Mouse (Mus musculus) limb, embryonic 11.5 days (tissue): ENCODE results near the gene Lgals9. TPM values are rescaled to one million over a fixed set of nuclear protein-coding genes. Genes with fewer than 3 reads are reported as not detected.
A peak's percentile ranks its signal among the peaks of the same experiment; 100 is the strongest.

ENCODE experiments used
- ATAC-seq: fragments of 200-750 bp; cut with Nextera tagmentation; 2 replicates; pipeline ENCODE4 v1.8.0; 2017; ENCODE audit warnings: low read depth; ENCODE audit not compliant: insufficient number of reproducible peaks, low FRiP score, low TSS enrichment
- DNase-seq: peaks from one replicate; pipeline ENCODE4 v3.0.0-alpha.2; 2015; ENCODE audit warnings: low spot score
- H3K27ac ChIP-seq: fragments of 300-500 bp; sonication (generic); replicated peaks from 2 replicates; pipeline ENCODE4 v1.5.1; 2014; ENCODE audit warnings: low read depth, mild to moderate bottlenecking, low read length
- H3K27me3 ChIP-seq: fragments of 300-500 bp; sonication (generic); 2 replicates; pipeline ENCODE4 v1.6.1; 2014; ENCODE audit warnings: mild to moderate bottlenecking, low read length, mixed read lengths; ENCODE audit not compliant: control insufficient read depth, insufficient read depth
- H3K36me3 ChIP-seq: fragments of 300-500 bp; sonication (generic); 2 replicates; pipeline ENCODE4 v1.6.1; 2014; ENCODE audit warnings: mild to moderate bottlenecking, low read length, moderate library complexity, mixed read lengths; ENCODE audit not compliant: control insufficient read depth, insufficient read depth
- H3K4me1 ChIP-seq: fragments of 300-500 bp; sonication (generic); 2 replicates; pipeline ENCODE4 v1.6.1; 2014; ENCODE audit warnings: low read length, mixed read lengths; ENCODE audit not compliant: control insufficient read depth, insufficient read depth
- H3K4me2 ChIP-seq: fragments of 300-500 bp; sonication (generic); 2 replicates; pipeline ENCODE4 v1.6.1; 2014; ENCODE audit warnings: low read depth, mild to moderate bottlenecking, moderate library complexity; ENCODE audit not compliant: severe bottlenecking
- H3K4me3 ChIP-seq: fragments of 300-500 bp; sonication (generic); 2 replicates; pipeline ENCODE4 v1.5.1; 2014; ENCODE audit warnings: low read depth, low read length
- H3K9ac ChIP-seq: fragments of 300-500 bp; sonication (generic); 2 replicates; pipeline ENCODE4 v1.6.1; 2014; ENCODE audit warnings: mild to moderate bottlenecking, low read length
- H3K9me3 ChIP-seq: fragments of 300-500 bp; sonication (generic); 2 replicates; pipeline ENCODE4 v1.6.1; 2016; ENCODE audit warnings: low read length; ENCODE audit not compliant: control insufficient read depth
- WGBS: fragments of 180-500 bp; shearing (Covaris S2); extraction: QIAGEN DNeasy Blood & Tissue Kit; methylation state at CpG from one replicate; pipeline ENCODE4 v1.1.7; 2014; 5-methylcytosine and 5-hydroxymethylcytosine counted together
- polyA plus RNA-seq: library from polyadenylated mRNA; unstranded; fragments of >200 nt; fragmentation: Nextera tagmentation; extraction: Ambion mirVana; gene quantifications from 2 replicates; pipeline ENCODE4 v1.2.1, GENCODE M21; 2014

Lgals9 gene
- polyA plus RNA-seq, result 2.7 and 2.9 TPM in 2 replicates

- H3K4me3 ChIP-seq, result no peak within 1 kb of the TSS
- WGBS, result 71% methylated on average over 10 of the region's 10 CpGs
- H3K4me2 ChIP-seq, result no peak within 1 kb of the TSS
- no peaks in the 10 kb centered on the region for H3K9me3 ChIP-seq
- H3K4me1 ChIP-seq, result no peaks in the 10 kb centered on the region
- no peaks in the 10 kb centered on the region for H3K27me3 ChIP-seq
- no peak within 1 kb of the TSS for H3K27ac ChIP-seq
- H3K36me3 ChIP-seq, result no peaks in the 10 kb centered on the region
- ATAC-seq (no peak), DNase-seq (no peak)
- H3K9ac ChIP-seq, result no peak within 1 kb of the TSS
Measured at GRCm38 (mm10) chr11:78984483-78985177, at the start of gene Lgals9. TSS of gene Lgals9 (minus strand) at chr11:78984946.

GRCm38 (mm10) chr11:79033636-79034035, 48.9 kb upstream of the Lgals9 start:
- no peaks in the 10 kb centered on the region for H3K36me3 ChIP-seq
- ATAC-seq, result no peak
- H3K27me3 ChIP-seq, result no peaks in the 10 kb centered on the region
- H3K9ac ChIP-seq, result no peak overlapping the region
- H3K4me2 ChIP-seq, result no peak overlapping the region
- no peak for DNase-seq
- 88% methylated on average over 11 of the region's 11 CpGs for WGBS
- H3K9me3 ChIP-seq, result no peaks in the 10 kb centered on the region
- H3K27ac ChIP-seq, result no peak overlapping the region
- no peak overlapping the region for H3K4me3 ChIP-seq
- no peaks in the 10 kb centered on the region for H3K4me1 ChIP-seq

- ATAC-seq (no peak), DNase-seq (no peak)
- no peak overlapping the region for H3K4me3 ChIP-seq
- WGBS, result 82% methylated on average over 12 of the region's 12 CpGs
- no peaks in the 10 kb centered on the region for H3K27me3 ChIP-seq
- no peak overlapping the region for H3K9ac ChIP-seq
- H3K9me3 ChIP-seq, result no peaks in the 10 kb centered on the region
- H3K36me3 ChIP-seq, result no peaks in the 10 kb centered on the region
- H3K27ac ChIP-seq, result no peak overlapping the region
- no peak overlapping the region for H3K4me2 ChIP-seq
- no peaks in the 10 kb centered on the region for H3K4me1 ChIP-seq
Measured at GRCm38 (mm10) chr11:79033021-79033420, 48.3 kb upstream of the Lgals9 start.

GRCm38 (mm10) chr11:79031452-79031746, 46.7 kb upstream of the Lgals9 start:
- Histone ChIP-seq H3K4me3 (no peak overlapping the region), H3K27ac (no peak overlapping the region), H3K27me3 (no peaks in the 10 kb centered on the region), H3K4me2 (no peak overlapping the region), H3K9me3 (no peaks in the 10 kb centered on the region), H3K9ac (no peak overlapping the region), H3K36me3 (0 out of 2 replicates have a peak, but pooled peaks cover 2% of the 10 kb centered on the region), H3K4me1 (no peaks in the 10 kb centered on the region)
- 73% methylated on average over 5 of the region's 5 CpGs for WGBS
- no peak for DNase-seq
- ATAC-seq, result no peak

DNA sequence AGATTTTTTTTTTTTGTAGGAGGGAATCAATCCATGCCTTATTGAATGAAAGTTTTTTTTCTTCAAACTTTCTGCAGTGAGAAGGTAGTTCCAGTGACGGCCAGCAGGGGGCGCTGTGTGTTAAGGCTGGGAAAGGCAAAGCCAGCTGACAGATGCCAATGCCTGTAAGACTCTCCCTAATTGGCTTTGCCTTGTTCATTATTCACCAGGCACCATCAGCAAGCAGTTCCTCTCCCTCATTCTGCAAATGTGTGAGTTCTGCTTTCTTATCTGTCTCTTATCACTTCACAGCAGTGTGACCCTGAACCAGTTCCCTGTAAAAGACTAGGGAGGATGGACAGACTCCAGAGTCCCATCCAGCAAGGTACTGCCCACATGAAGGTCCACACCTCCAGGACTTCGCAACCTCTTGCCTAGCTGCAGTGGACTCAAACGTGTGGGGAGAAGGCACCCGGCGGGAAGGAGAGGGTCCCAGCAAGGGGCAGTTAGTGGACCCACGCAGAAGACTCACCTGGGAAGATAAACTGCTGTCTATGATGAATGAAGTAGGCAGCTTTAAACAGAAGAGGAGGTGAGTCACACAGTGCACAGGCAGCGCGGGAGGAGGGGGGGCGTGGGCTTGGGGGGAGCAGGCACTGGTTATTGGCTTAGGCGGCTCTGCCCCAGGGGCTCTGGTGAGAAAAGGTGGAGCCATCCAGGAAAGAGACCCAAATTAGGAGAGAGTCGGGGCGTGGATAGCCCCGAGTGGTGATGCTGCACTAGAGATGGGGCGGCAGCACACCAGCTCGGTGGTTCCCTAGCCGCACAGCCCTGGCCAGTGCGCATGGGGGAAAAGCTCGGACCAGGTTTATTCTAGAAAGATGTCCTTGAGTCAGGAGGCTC, 46.1 kb upstream of the Lgals9 start:
- DNase-seq (peak; percentile 89), ATAC-seq (no peak)
- no peak overlapping the region for H3K27ac ChIP-seq
- WGBS, result 46% methylated on average over 19 of the region's 19 CpGs
- 0 out of 2 replicates have a peak, but pooled peaks cover 2% of the 10 kb centered on the region for H3K36me3 ChIP-seq
- no peak overlapping the region for H3K9ac ChIP-seq
- no peak overlapping the region for H3K4me2 ChIP-seq
- H3K9me3 ChIP-seq, result no peaks in the 10 kb centered on the region
- H3K4me3 ChIP-seq, result no peak overlapping the region
- no peaks in the 10 kb centered on the region for H3K27me3 ChIP-seq
- no peaks in the 10 kb centered on the region for H3K4me1 ChIP-seq

- 0 out of 2 replicates have a peak, but pooled peaks cover 2% of the 10 kb centered on the region for H3K36me3 ChIP-seq
- ATAC-seq (no peak), DNase-seq (no peak)
- WGBS, result 67% methylated on average over 6 of the region's 6 CpGs
- H3K4me1 ChIP-seq, result peaks cover 11% of the 10 kb centered on the region
- H3K4me3 ChIP-seq, result no peak overlapping the region
- H3K27ac ChIP-seq, result peak overlapping the region; percentile 52
- H3K27me3 ChIP-seq, result no peaks in the 10 kb centered on the region
- H3K9me3 ChIP-seq, result no peaks in the 10 kb centered on the region
- peak overlapping the region; percentile 29; the same call in 1 of the 2 replicates for H3K4me2 ChIP-seq
- H3K9ac ChIP-seq, result peak overlapping the region; percentile 43
Measured at GRCm38 (mm10) chr11:79023751-79024150, 39.0 kb upstream of the Lgals9 start.

GRCm38 (mm10) chr11:79023342-79023741, 38.6 kb upstream of the Lgals9 start:
- 0 out of 2 replicates have a peak, but pooled peaks cover 2% of the 10 kb centered on the region for H3K36me3 ChIP-seq
- H3K27ac ChIP-seq, result peak overlapping the region; percentile 52
- WGBS, result 9% methylated on average over 7 of the region's 7 CpGs
- ATAC-seq, result no peak
- peak overlapping the region; percentile 29 for H3K4me2 ChIP-seq
- H3K4me1 ChIP-seq, result peaks cover 11% of the 10 kb centered on the region
- peak overlapping the region; percentile 43 for H3K9ac ChIP-seq
- peak; percentile 64 for DNase-seq
- H3K27me3 ChIP-seq, result no peaks in the 10 kb centered on the region
- no peaks in the 10 kb centered on the region for H3K9me3 ChIP-seq
- no peak overlapping the region for H3K4me3 ChIP-seq

DNA sequence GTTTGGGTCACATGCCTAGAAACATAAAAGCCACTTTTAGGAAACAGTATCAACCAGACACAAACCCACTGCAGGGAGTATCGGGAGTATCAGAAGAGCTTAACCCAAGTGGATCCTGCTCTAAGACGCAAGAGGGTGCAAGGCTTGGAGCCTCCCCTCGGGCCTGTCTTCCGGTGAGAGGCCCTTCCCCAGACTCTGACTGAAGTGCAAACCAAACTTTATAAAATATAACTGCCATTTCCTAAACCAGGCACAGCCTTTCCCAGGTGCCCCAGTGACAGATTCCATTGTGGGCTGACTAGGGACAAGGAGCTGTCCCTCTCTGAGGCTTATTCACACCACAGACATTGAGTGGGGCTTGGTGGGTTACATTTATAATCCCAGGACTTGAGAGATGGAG, 38.1 kb upstream of the Lgals9 start:
- no peak for DNase-seq
- Histone ChIP-seq H3K4me1 (peaks cover 11% of the 10 kb centered on the region), H3K4me3 (no peak overlapping the region), H3K36me3 (0 out of 2 replicates have a peak, but pooled peaks cover 2% of the 10 kb centered on the region), H3K4me2 (peak overlapping the region; percentile 29), H3K9me3 (no peaks in the 10 kb centered on the region), H3K27ac (peak overlapping the region; percentile 52), H3K27me3 (no peaks in the 10 kb centered on the region), H3K9ac (peak overlapping the region; percentile 43)
- 82% methylated on average over 4 of the region's 4 CpGs for WGBS
- no peak for ATAC-seq
